Mouse (Mus musculus) embryonic facial prominence, embryonic 12.5 days (tissue): ENCODE measurements at regions not wholly inside any gene's neighbourhood (a gene's known extent, or its start where the extent isn't known, plus 50 kb on each side); places are given as distances from the start of the nearest gene placed in this dataset.

Source experiments
- ATAC-seq: fragments of 200-750 bp; cut with Nextera tagmentation; 2 replicates; pipeline ENCODE4 v1.8.0; 2017; ENCODE audit not compliant: insufficient number of reproducible peaks, insufficient read depth, low FRiP score, low TSS enrichment
- H3K27ac ChIP-seq: fragments of 300-500 bp; sonication (generic); 2 replicates; pipeline ENCODE4 v1.5.1; 2016; ENCODE audit warnings: mild to moderate bottlenecking
- H3K27me3 ChIP-seq: fragments of 300-500 bp; sonication (generic); 2 replicates; pipeline ENCODE4 v1.6.1; 2016; ENCODE audit warnings: mild to moderate bottlenecking, moderate library complexity
- H3K36me3 ChIP-seq: fragments of 300-500 bp; sonication (generic); 2 replicates; pipeline ENCODE4 v1.6.1; 2016; ENCODE audit warnings: mild to moderate bottlenecking
- H3K4me1 ChIP-seq: fragments of 300-500 bp; sonication (generic); 2 replicates; pipeline ENCODE4 v1.6.1; 2016
- H3K4me2 ChIP-seq: fragments of 300-500 bp; sonication (generic); replicated peaks from 2 replicates; pipeline ENCODE4 v1.6.1; 2016; ENCODE audit warnings: mild to moderate bottlenecking, moderate library complexity
- H3K4me3 ChIP-seq: fragments of 300-500 bp; sonication (generic); 2 replicates; pipeline ENCODE4 v1.5.1; 2016; ENCODE audit warnings: mild to moderate bottlenecking
- H3K9ac ChIP-seq: fragments of 300-500 bp; sonication (generic); 2 replicates; pipeline ENCODE4 v1.6.1; 2016; ENCODE audit warnings: mild to moderate bottlenecking, moderate library complexity
- H3K9me3 ChIP-seq: fragments of 300-500 bp; sonication (generic); 2 replicates; pipeline ENCODE4 v1.6.1; 2016; ENCODE audit warnings: mild to moderate bottlenecking, moderate library complexity
- WGBS: fragments of 180-500 bp; shearing (Covaris S2); methylation state at CpG from one replicate; pipeline ENCODE4 v1.1.7; 2016; 5-methylcytosine and 5-hydroxymethylcytosine counted together

- Histone ChIP-seq H3K36me3 (no peaks in the 10 kb centered on the region), H3K4me2 (no peak overlapping the region), H3K27ac (no peak overlapping the region), H3K4me1 (no peaks in the 10 kb centered on the region), H3K4me3 (no peak overlapping the region), H3K27me3 (no peaks in the 10 kb centered on the region), H3K9me3 (no peaks in the 10 kb centered on the region), H3K9ac (no peak overlapping the region)
- ATAC-seq = no peak
These were observed 210.0 kb upstream of the Stac start for GRCm38 (mm10) chr9:111900196-111900595.

- Histone ChIP-seq H3K4me1 (no peaks in the 10 kb centered on the region), H3K9me3 (no peaks in the 10 kb centered on the region), H3K36me3 (no peaks in the 10 kb centered on the region), H3K9ac (no peak overlapping the region), H3K27ac (no peak overlapping the region), H3K4me3 (no peak overlapping the region), H3K27me3 (no peaks in the 10 kb centered on the region), H3K4me2 (no peak overlapping the region)
- 81% methylated on average over 5 of the region's 5 CpGs for WGBS
- ATAC-seq = no peak
These were observed 207.5 kb upstream of the Stac start for GRCm38 (mm10) chr9:111897626-111898025.

GRCm38 (mm10) chr9:111879710-111880109 is 189.6 kb upstream of the Stac start:
- H3K4me3 ChIP-seq = no peak overlapping the region
- no peaks in the 10 kb centered on the region for H3K36me3 ChIP-seq
- H3K4me2 ChIP-seq = no peak overlapping the region
- no peak overlapping the region for H3K9ac ChIP-seq
- H3K9me3 ChIP-seq = no peaks in the 10 kb centered on the region
- H3K27me3 ChIP-seq = no peaks in the 10 kb centered on the region
- ATAC-seq = no peak
- H3K27ac ChIP-seq = no peak overlapping the region
- no peaks in the 10 kb centered on the region for H3K4me1 ChIP-seq
- WGBS = 58% methylated on average over 2 of the region's 2 CpGs

- Histone ChIP-seq H3K4me2 (no peak overlapping the region), H3K36me3 (no peaks in the 10 kb centered on the region), H3K27ac (no peak overlapping the region), H3K27me3 (no peaks in the 10 kb centered on the region), H3K9ac (no peak overlapping the region), H3K4me3 (no peak overlapping the region), H3K4me1 (no peaks in the 10 kb centered on the region), H3K9me3 (no peaks in the 10 kb centered on the region)
- WGBS = 92% methylated on average over 5 of the region's 5 CpGs
- ATAC-seq = no peak
These were observed 186.7 kb upstream of the Stac start for GRCm38 (mm10) chr9:111876846-111877245.

GRCm38 (mm10) chr9:111870466-111870865 is 180.3 kb upstream of the Stac start:
- no peak for ATAC-seq
- no peaks in the 10 kb centered on the region for H3K4me1 ChIP-seq
- H3K27me3 ChIP-seq = no peaks in the 10 kb centered on the region
- H3K9ac ChIP-seq = no peak overlapping the region
- no peak overlapping the region for H3K4me3 ChIP-seq
- no peaks in the 10 kb centered on the region for H3K36me3 ChIP-seq
- no peaks in the 10 kb centered on the region for H3K9me3 ChIP-seq
- no peak overlapping the region for H3K27ac ChIP-seq
- no peak overlapping the region for H3K4me2 ChIP-seq
- WGBS = 85% methylated on average over 7 of the region's 7 CpGs

- no peaks in the 10 kb centered on the region for H3K9me3 ChIP-seq
- H3K27ac ChIP-seq = no peak overlapping the region
- no peak for ATAC-seq
- H3K4me1 ChIP-seq = no peaks in the 10 kb centered on the region
- H3K9ac ChIP-seq = no peak overlapping the region
- WGBS = 74% methylated on average over 4 of the region's 4 CpGs
- H3K4me2 ChIP-seq = no peak overlapping the region
- no peaks in the 10 kb centered on the region for H3K36me3 ChIP-seq
- no peak overlapping the region for H3K4me3 ChIP-seq
- no peaks in the 10 kb centered on the region for H3K27me3 ChIP-seq
These were observed 179.7 kb upstream of the Stac start for GRCm38 (mm10) chr9:111869801-111870382.

- Histone ChIP-seq H3K9me3 (no peaks in the 10 kb centered on the region), H3K36me3 (no peaks in the 10 kb centered on the region), H3K4me2 (no peak overlapping the region), H3K27me3 (no peaks in the 10 kb centered on the region), H3K4me3 (no peak overlapping the region), H3K27ac (no peak overlapping the region), H3K9ac (no peak overlapping the region), H3K4me1 (no peaks in the 10 kb centered on the region)
- WGBS = 57% methylated on average over 2 of the region's 2 CpGs
- ATAC-seq = no peak
These were observed 167.9 kb upstream of the Stac start for GRCm38 (mm10) chr9:111858051-111858450.

GRCm38 (mm10) chr9:111854976-111855375 is 164.8 kb upstream of the Stac start:
- no peaks in the 10 kb centered on the region for H3K9me3 ChIP-seq
- no peaks in the 10 kb centered on the region for H3K36me3 ChIP-seq
- no peak overlapping the region for H3K4me2 ChIP-seq
- no peak overlapping the region for H3K9ac ChIP-seq
- H3K4me3 ChIP-seq = no peak overlapping the region
- H3K4me1 ChIP-seq = no peaks in the 10 kb centered on the region
- 71% methylated on average over 7 of the region's 7 CpGs for WGBS
- H3K27ac ChIP-seq = no peak overlapping the region
- H3K27me3 ChIP-seq = no peaks in the 10 kb centered on the region
- no peak for ATAC-seq

GRCm38 (mm10) chr9:111846366-111846765 is 156.2 kb upstream of the Stac start:
- Histone ChIP-seq H3K4me1 (no peaks in the 10 kb centered on the region), H3K4me2 (no peak overlapping the region), H3K27ac (no peak overlapping the region), H3K9ac (no peak overlapping the region), H3K9me3 (no peaks in the 10 kb centered on the region), H3K27me3 (no peaks in the 10 kb centered on the region), H3K36me3 (no peaks in the 10 kb centered on the region), H3K4me3 (no peak overlapping the region)
- WGBS = 95% methylated on average over 10 of the region's 10 CpGs
- no peak for ATAC-seq

GRCm38 (mm10) chr9:111841151-111841550 is 151.0 kb upstream of the Stac start:
- H3K4me3 ChIP-seq = no peak overlapping the region
- H3K4me1 ChIP-seq = no peaks in the 10 kb centered on the region
- no peak overlapping the region for H3K9ac ChIP-seq
- H3K27ac ChIP-seq = no peak overlapping the region
- ATAC-seq = no peak
- 81% methylated on average over 6 of the region's 6 CpGs for WGBS
- no peak overlapping the region for H3K4me2 ChIP-seq
- H3K27me3 ChIP-seq = no peaks in the 10 kb centered on the region
- no peaks in the 10 kb centered on the region for H3K9me3 ChIP-seq
- no peaks in the 10 kb centered on the region for H3K36me3 ChIP-seq

- ATAC-seq = no peak
- no peak overlapping the region for H3K4me2 ChIP-seq
- H3K4me3 ChIP-seq = no peak overlapping the region
- no peaks in the 10 kb centered on the region for H3K9me3 ChIP-seq
- H3K36me3 ChIP-seq = no peaks in the 10 kb centered on the region
- no peaks in the 10 kb centered on the region for H3K27me3 ChIP-seq
- H3K4me1 ChIP-seq = no peaks in the 10 kb centered on the region
- WGBS = 78% methylated on average over 7 of the region's 7 CpGs
- no peak overlapping the region for H3K27ac ChIP-seq
- H3K9ac ChIP-seq = no peak overlapping the region
These were observed 148.1 kb upstream of the Stac start for GRCm38 (mm10) chr9:111838069-111838820.

GRCm38 (mm10) chr9:111822094-111822493 is 131.9 kb upstream of the Stac start:
- no peaks in the 10 kb centered on the region for H3K36me3 ChIP-seq
- no peaks in the 10 kb centered on the region for H3K27me3 ChIP-seq
- ATAC-seq = no peak
- no peak overlapping the region for H3K4me3 ChIP-seq
- H3K4me2 ChIP-seq = no peak overlapping the region
- H3K4me1 ChIP-seq = no peaks in the 10 kb centered on the region
- WGBS = 86% methylated on average over 1 of the region's 1 CpGs
- H3K9ac ChIP-seq = no peak overlapping the region
- H3K9me3 ChIP-seq = no peaks in the 10 kb centered on the region
- no peak overlapping the region for H3K27ac ChIP-seq
